Mouse (Mus musculus) layer of hippocampus, postnatal 14 days (tissue): ENCODE measurements at regions not wholly inside any gene's neighbourhood (a gene's known extent, or its start where the extent isn't known, plus 50 kb on each side); places are given as distances from the start of the nearest gene placed in this dataset.

ENCODE experiments used
- DNase-seq, 2 experiments: peaks; one replicate each; pipeline ENCODE4 v3.0.0; 2021 to 2022; ENCODE audit warnings: low spot score in 2 of 2, mixed read lengths in 1 of 2

GRCm38 (mm10) chr1:125488915-125489730, 53.6 kb upstream of the Actr3 start:
- no peak for DNase-seq

GRCm38 (mm10) chr1:125491014-125491413, 55.5 kb upstream of the Actr3 start:
- DNase-seq: no peak

- peak in 1 of 2 experiments; percentile 77 for DNase-seq
Measured at GRCm38 (mm10) chr1:125494598-125494997, 59.1 kb upstream of the Actr3 start.

- DNase-seq: no peak
Measured at GRCm38 (mm10) chr1:125495320-125496083, 60.0 kb upstream of the Actr3 start.

- no peak for DNase-seq
Measured at GRCm38 (mm10) chr1:125497006-125497405, 61.5 kb upstream of the Actr3 start.

GRCm38 (mm10) chr1:125501964-125502517, 58.4 kb upstream of the Slc35f5 start:
- DNase-seq: no peak

- no peak for DNase-seq
Measured at GRCm38 (mm10) chr1:125503878-125504277, 56.5 kb upstream of the Slc35f5 start.

- DNase-seq: no peak
Measured at GRCm38 (mm10) chr1:125507786-125508514, 52.4 kb upstream of the Slc35f5 start.

GRCm38 (mm10) chr1:125508594-125509257, 51.7 kb upstream of the Slc35f5 start:
- no peak for DNase-seq
